8 mouse cellular contexts compared by ENCODE assay signal in genomic region chr10:79682916-79683582, GRCm38 (mm10). TPM values are rescaled to one million over a fixed set of nuclear protein-coding genes. Genes with fewer than 3 reads are reported as not detected.
A peak's percentile ranks its signal among the peaks of the same experiment; 100 is the strongest.
DNase-seq lines count a peak whose midpoint lies in the region; ATAC-seq lines count a peak whose summit lies in the region.

No protein-coding gene starts in this region.

- DNase-seq in right cerebral cortex, postnatal 4 days: peak; percentile 68
- no peak for DNase-seq in right cerebral cortex, postnatal 25 days
- DNase-seq in c-Kit-positive CD71-negative TER-119-negative erythroid progenitor cells, embryonic 14.5 days (ENCODE audit: low read depth): peak; percentile 75
- peak; percentile 43 for DNase-seq in forebrain, embryonic 14.5 days (ENCODE audit: low spot score)
- DNase-seq in hindbrain, embryonic 10.5 days (ENCODE audit: low spot score): peak; percentile 60
- DNase-seq in midbrain, embryonic 14.5 days: peak; percentile 49
- peak; percentile 66 to 75 for DNase-seq in thymus, postnatal 36 days

- H3K9ac ChIP-seq in forebrain, embryonic 14.5 days (ENCODE audit: low read length): peak overlapping the region; percentile 82
- H3K9ac ChIP-seq in limb, embryonic 13.5 days: peak overlapping the region; percentile 89
- peak overlapping the region; percentile 72 for H3K9ac ChIP-seq in midbrain, embryonic 14.5 days (replicated peaks; ENCODE audit: low read length)

- 10% methylated on average over 10 of the region's 10 CpGs for WGBS in forebrain, embryonic 14.5 days
- WGBS in hindbrain, embryonic 10.5 days: 6% methylated on average over 10 of the region's 10 CpGs
- 5% methylated on average over 10 of the region's 10 CpGs for WGBS in limb, embryonic 13.5 days
- WGBS in midbrain, embryonic 14.5 days: 6% methylated on average over 10 of the region's 10 CpGs

- ATAC-seq in forebrain, embryonic 14.5 days: no peak
- ATAC-seq in limb, embryonic 13.5 days (ENCODE audit: low FRiP score, low read depth): no peak
- ATAC-seq in midbrain, embryonic 14.5 days (ENCODE audit: low FRiP score, low TSS enrichment): peak; percentile 2; the same call in 1 of the 2 replicates

- H3K9me3 ChIP-seq in forebrain, embryonic 14.5 days (replicated peaks; ENCODE audit: control insufficient read depth, low read length): no peaks in the 10 kb centered on the region
- H3K9me3 ChIP-seq in hindbrain, embryonic 10.5 days: no peaks in the 10 kb centered on the region
- H3K9me3 ChIP-seq in limb, embryonic 13.5 days: no peaks in the 10 kb centered on the region
- H3K9me3 ChIP-seq in midbrain, embryonic 14.5 days (ENCODE audit: control insufficient read depth, low read length): no peaks in the 10 kb centered on the region

- H3K4me3 ChIP-seq in forebrain, embryonic 14.5 days (ENCODE audit: low read depth, low read length): peak overlapping the region; percentile 77
- H3K4me3 ChIP-seq in hindbrain, embryonic 10.5 days: peak overlapping the region; percentile 96
- H3K4me3 ChIP-seq in limb, embryonic 13.5 days: peak overlapping the region; percentile 91
- H3K4me3 ChIP-seq in midbrain, embryonic 14.5 days (replicated peaks; ENCODE audit: low read depth, low read length): peak overlapping the region; percentile 75

- H3K27ac ChIP-seq in forebrain, embryonic 14.5 days (ENCODE audit: low read depth, low read length): no peak overlapping the region
- H3K27ac ChIP-seq in hindbrain, embryonic 10.5 days: peak overlapping the region; percentile 90
- peak overlapping the region; percentile 76 for H3K27ac ChIP-seq in limb, embryonic 13.5 days
- H3K27ac ChIP-seq in midbrain, embryonic 14.5 days (replicated peaks; ENCODE audit: low read depth, low read length): 0 out of 2 replicates have a peak overlapping the region, but pooled peaks have one; percentile 3

- peak overlapping the region; percentile 90 for H3K4me2 ChIP-seq in forebrain, embryonic 14.5 days (ENCODE audit: low read length)
- H3K4me2 ChIP-seq in limb, embryonic 13.5 days (replicated peaks): peak overlapping the region; percentile 88
- H3K4me2 ChIP-seq in midbrain, embryonic 14.5 days (ENCODE audit: low read length): peak overlapping the region; percentile 90

- H3K36me3 ChIP-seq in forebrain, embryonic 14.5 days (ENCODE audit: control insufficient read depth, insufficient read depth, low read length): peaks cover 39% of the 10 kb centered on the region
- H3K36me3 ChIP-seq in hindbrain, embryonic 10.5 days: peaks cover 44% of the 10 kb centered on the region
- peaks cover 38% of the 10 kb centered on the region for H3K36me3 ChIP-seq in limb, embryonic 13.5 days
- peaks cover 39% of the 10 kb centered on the region for H3K36me3 ChIP-seq in midbrain, embryonic 14.5 days (ENCODE audit: control insufficient read depth, insufficient read depth, low read length)

- peaks cover 10% of the 10 kb centered on the region for H3K4me1 ChIP-seq in forebrain, embryonic 14.5 days (ENCODE audit: control insufficient read depth, insufficient read depth, low read length)
- peaks cover 34% of the 10 kb centered on the region for H3K4me1 ChIP-seq in hindbrain, embryonic 10.5 days (replicated peaks)
- peaks cover 23% of the 10 kb centered on the region for H3K4me1 ChIP-seq in limb, embryonic 13.5 days
- peaks cover 18% of the 10 kb centered on the region for H3K4me1 ChIP-seq in midbrain, embryonic 14.5 days (ENCODE audit: control insufficient read depth, insufficient read depth, low read length)

- H3K27me3 ChIP-seq in forebrain, embryonic 14.5 days (replicated peaks; ENCODE audit: control insufficient read depth, insufficient read depth, low read length): no peaks in the 10 kb centered on the region
- no peaks in the 10 kb centered on the region for H3K27me3 ChIP-seq in hindbrain, embryonic 10.5 days (ENCODE audit: insufficient read depth, poor library complexity, severe bottlenecking)
- no peaks in the 10 kb centered on the region for H3K27me3 ChIP-seq in limb, embryonic 13.5 days
- H3K27me3 ChIP-seq in midbrain, embryonic 14.5 days (ENCODE audit: control insufficient read depth, insufficient read depth, low read length): no peaks in the 10 kb centered on the region

RNA-seq across cellular contexts. Expression of gene Cdc34, which starts 1.1 kb away (rescaled TPM):
- polyA plus RNA-seq in forebrain, embryonic 14.5 days (2014; fragmentation: Nextera tagmentation; extraction: Ambion mirVana): 76.0 and 76.9 TPM in 2 replicates
- 243 and 244 TPM in 2 replicates for polyA plus RNA-seq in hindbrain, embryonic 10.5 days (2016; fragmentation: Nextera tagmentation; extraction: Ambion mirVana)
- polyA plus RNA-seq in limb, embryonic 13.5 days (2015; fragmentation: Nextera tagmentation; extraction: Ambion mirVana): 116 and 123 TPM in 2 replicates
- polyA plus RNA-seq in midbrain, embryonic 14.5 days (2014; fragmentation: Nextera tagmentation; extraction: Ambion mirVana): 80.4 and 94.9 TPM in 2 replicates

RNA-seq across cellular contexts. Expression of gene Gzmm, which starts 5.8 kb away (rescaled TPM):
- 1.4 and 1.5 TPM in 2 replicates for polyA plus RNA-seq in forebrain, embryonic 14.5 days (2014; fragmentation: Nextera tagmentation; extraction: Ambion mirVana)
- polyA plus RNA-seq in hindbrain, embryonic 10.5 days (2016; fragmentation: Nextera tagmentation; extraction: Ambion mirVana): 0.75 and 1.2 TPM in 2 replicates
- 0.83 and 0.92 TPM in 2 replicates for polyA plus RNA-seq in limb, embryonic 13.5 days (2015; fragmentation: Nextera tagmentation; extraction: Ambion mirVana)
- 1.1 and 1.5 TPM in 2 replicates for polyA plus RNA-seq in midbrain, embryonic 14.5 days (2014; fragmentation: Nextera tagmentation; extraction: Ambion mirVana)

RNA-seq across cellular contexts. Expression of gene Tpgs1, which starts 13.9 kb away (rescaled TPM):
- polyA plus RNA-seq in forebrain, embryonic 14.5 days (2014; fragmentation: Nextera tagmentation; extraction: Ambion mirVana): 101 and 105 TPM in 2 replicates
- polyA plus RNA-seq in hindbrain, embryonic 10.5 days (2016; fragmentation: Nextera tagmentation; extraction: Ambion mirVana): 66.0 and 76.6 TPM in 2 replicates
- polyA plus RNA-seq in limb, embryonic 13.5 days (2015; fragmentation: Nextera tagmentation; extraction: Ambion mirVana): 62.0 and 65.9 TPM in 2 replicates
- 94.4 and 110 TPM in 2 replicates for polyA plus RNA-seq in midbrain, embryonic 14.5 days (2014; fragmentation: Nextera tagmentation; extraction: Ambion mirVana)

RNA-seq across cellular contexts. Expression of gene Madcam1, which starts 18.7 kb away (rescaled TPM):
- polyA plus RNA-seq in forebrain, embryonic 14.5 days (2014; fragmentation: Nextera tagmentation; extraction: Ambion mirVana): 1.1 and 1.2 TPM in 2 replicates
- 1.4 and 1.5 TPM in 2 replicates for polyA plus RNA-seq in hindbrain, embryonic 10.5 days (2016; fragmentation: Nextera tagmentation; extraction: Ambion mirVana)
- polyA plus RNA-seq in limb, embryonic 13.5 days (2015; fragmentation: Nextera tagmentation; extraction: Ambion mirVana): 7.0 and 8.2 TPM in 2 replicates
- polyA plus RNA-seq in midbrain, embryonic 14.5 days (2014; fragmentation: Nextera tagmentation; extraction: Ambion mirVana): 0.31 and 1.00 TPM in 2 replicates

RNA-seq across cellular contexts. Expression of gene Bsg, which starts 21.2 kb away (rescaled TPM):
- polyA plus RNA-seq in forebrain, embryonic 14.5 days (2014; fragmentation: Nextera tagmentation; extraction: Ambion mirVana): 725 and 788 TPM in 2 replicates
- 657 and 686 TPM in 2 replicates for polyA plus RNA-seq in hindbrain, embryonic 10.5 days (2016; fragmentation: Nextera tagmentation; extraction: Ambion mirVana)
- polyA plus RNA-seq in limb, embryonic 13.5 days (2015; fragmentation: Nextera tagmentation; extraction: Ambion mirVana): 761 and 775 TPM in 2 replicates
- polyA plus RNA-seq in midbrain, embryonic 14.5 days (2014; fragmentation: Nextera tagmentation; extraction: Ambion mirVana): 680 and 689 TPM in 2 replicates
